Mouse (Mus musculus): ENCODE results near the gene Ccdc124.

- TF ChIP-seq CTCF (IDR thresholded peaks at IDR 0.05; ENCODE audit: borderline replicate concordance, control insufficient read depth, extremely low read depth, insufficient read depth, low read length, poor library complexity) (no peak), POLR2A (IDR thresholded peaks at IDR 0.05; ENCODE audit: control insufficient read depth, extremely low read depth, insufficient read depth, low read length, poor library complexity) (no peak)
Observed at GRCm38 (mm10) chr8:70852595-70853231, 21.0 kb downstream of the Ccdc124 start.
